Mouse (Mus musculus) myocyte (in vitro differentiated cells): ENCODE results near the gene Gm10803. TPM values are rescaled to one million over a fixed set of nuclear protein-coding genes. Genes with fewer than 3 reads are reported as not detected.

Experiments used
- H3K27me3 ChIP-seq: one replicate; pipeline ENCODE4 v1.6.1; 2011; ENCODE audit not compliant: control insufficient read depth, insufficient read depth, insufficient read length
- H3K36me3 ChIP-seq: one replicate; pipeline ENCODE4 v1.6.1; 2011; ENCODE audit not compliant: control insufficient read depth, insufficient read depth
- H3K4me2 ChIP-seq: one replicate; pipeline ENCODE4 v1.6.1; 2011; ENCODE audit warnings: low read depth, control low read depth
- H3K4me3 ChIP-seq: one replicate; pipeline ENCODE4 v1.5.1; 2011; ENCODE audit warnings: mild to moderate bottlenecking, control low read depth, moderate library complexity
- H3K79me2 ChIP-seq: one replicate; pipeline ENCODE4 v1.6.1; 2011; ENCODE audit not compliant: control insufficient read depth, insufficient read depth
- H3ac ChIP-seq: one replicate; pipeline ENCODE4 v1.6.1; 2011; ENCODE audit not compliant: control insufficient read depth, insufficient read length
- CEBPB ChIP-seq: IDR thresholded peaks from 2 replicates; pipeline ENCODE4 v1.6.1; 2011; ENCODE audit warnings: mild to moderate bottlenecking, moderate library complexity; ENCODE audit not compliant: poor library complexity, insufficient read depth, severe bottlenecking
- E2F4 ChIP-seq: IDR thresholded peaks from one replicate; pipeline ENCODE4 v1.6.1; 2011; ENCODE audit warnings: mild to moderate bottlenecking, control low read depth, moderate library complexity; ENCODE audit not compliant: insufficient read depth
- MYOD1 ChIP-seq, 3 experiments: IDR thresholded peaks; one replicate each; pipeline ENCODE4 v1.6.1; 2011; ENCODE audit warnings: control low read depth in 2 of 3, low read depth in 2 of 3, mild to moderate bottlenecking in 2 of 3, moderate library complexity in 1 of 3; ENCODE audit not compliant: insufficient read length in 2 of 3, control insufficient read depth in 1 of 3
- MYOG ChIP-seq, 3 experiments: IDR thresholded peaks; one replicate each; pipeline ENCODE4 v1.6.1; 2011; ENCODE audit warnings: control low read depth in 2 of 3, low read depth in 2 of 3, mild to moderate bottlenecking in 2 of 3; ENCODE audit not compliant: insufficient read length in 2 of 3, control insufficient read depth in 1 of 3, insufficient read depth in 1 of 3
- POLR2A ChIP-seq: IDR thresholded peaks from one replicate; pipeline ENCODE4 v1.6.1; 2011; ENCODE audit warnings: low read depth, mild to moderate bottlenecking, control low read depth, moderate library complexity; ENCODE audit not compliant: insufficient read length
- POLR2AphosphoS2 ChIP-seq: IDR thresholded peaks from one replicate; pipeline ENCODE4 v1.6.1; 2011; ENCODE audit warnings: low read depth, control low read depth; ENCODE audit not compliant: insufficient read length
- REST ChIP-seq: IDR thresholded peaks from one replicate; pipeline ENCODE4 v1.6.1; 2011; ENCODE audit warnings: mild to moderate bottlenecking, control low read depth, moderate library complexity; ENCODE audit not compliant: insufficient read depth, insufficient read length
- SRF ChIP-seq: IDR thresholded peaks from one replicate; pipeline ENCODE4 v1.6.1; 2011; ENCODE audit warnings: low read depth; ENCODE audit not compliant: control insufficient read depth, insufficient read length
- TCF12 ChIP-seq: IDR thresholded peaks from one replicate; pipeline ENCODE4 v1.6.1; 2011; ENCODE audit warnings: mild to moderate bottlenecking, control low read depth; ENCODE audit not compliant: poor library complexity, insufficient read depth, severe bottlenecking
- USF1 ChIP-seq: IDR thresholded peaks from one replicate; pipeline ENCODE4 v1.6.1; 2011; ENCODE audit warnings: low read depth, mild to moderate bottlenecking, control low read depth, moderate library complexity
- polyA plus RNA-seq: library from polyadenylated mRNA; unstranded; fragments of >200 nt; fragmentation: generic; extraction: Trizol; gene quantifications from one replicate; pipeline ENCODE4 v1.2.1, GENCODE M21; 2012; ENCODE audit warnings: missing spikeins

Gene Gm10803
- polyA plus RNA-seq, 1 experiment = not detected

GRCm38 (mm10) chr2:93613020-93613419, 52.7 kb downstream of the Gm10803 start:
- TF ChIP-seq E2F4 (no peak), MYOG (IDR thresholded peaks at IDR 0.05; ENCODE audit: control insufficient read depth in 1 of 3, insufficient read depth in 1 of 3, insufficient read length in 2 of 3, low read depth in 2 of 3) (no peak), USF1 (no peak), SRF (no peak), POLR2AphosphoS2 (no peak), POLR2A (no peak), TCF12 (no peak), CEBPB (no peak), REST (no peak), MYOD1 (IDR thresholded peaks at IDR 0.05; ENCODE audit: control insufficient read depth in 1 of 3, insufficient read length in 2 of 3, low read depth in 2 of 3) (no peak)
- Histone ChIP-seq H3K36me3 (no peaks in the 10 kb centered on the region), H3K79me2 (no peaks in the 10 kb centered on the region), H3K4me2 (no peak overlapping the region), H3ac (no peak overlapping the region), H3K4me3 (no peak overlapping the region), H3K27me3 (peaks cover 57% of the 10 kb centered on the region)

Other genes starting within 250 kb of the Gm10803 start
- 0.02 TPM for gene Tspan18, start 226.1 kb upstream of the Gm10803 start, polyA plus RNA-seq
- gene Cd82, start 97.4 kb upstream of the Gm10803 start, polyA plus RNA-seq = 411 TPM
- gene Alx4, start 81.8 kb downstream of the Gm10803 start, polyA plus RNA-seq = not detected